Mouse (Mus musculus) bone marrow, adult 2 months (tissue): ENCODE measurements at regions not wholly inside any gene's neighbourhood (a gene's known extent, or its start where the extent isn't known, plus 50 kb on each side); places are given as distances from the start of the nearest gene placed in this dataset.

Source experiments
- CTCF ChIP-seq: fragments of 200-500 bp; IDR thresholded peaks from 2 replicates; pipeline ENCODE4 v1.5.1; 2011; ENCODE audit warnings: low read length, control low read depth; ENCODE audit not compliant: control insufficient read depth, insufficient read depth
- POLR2A ChIP-seq: fragments of 200-500 bp; IDR thresholded peaks from 2 replicates; pipeline ENCODE4 v1.6.1; 2011; ENCODE audit warnings: low read depth, mild to moderate bottlenecking, control low read depth, low read length, borderline replicate concordance; ENCODE audit not compliant: control insufficient read depth

DNA sequence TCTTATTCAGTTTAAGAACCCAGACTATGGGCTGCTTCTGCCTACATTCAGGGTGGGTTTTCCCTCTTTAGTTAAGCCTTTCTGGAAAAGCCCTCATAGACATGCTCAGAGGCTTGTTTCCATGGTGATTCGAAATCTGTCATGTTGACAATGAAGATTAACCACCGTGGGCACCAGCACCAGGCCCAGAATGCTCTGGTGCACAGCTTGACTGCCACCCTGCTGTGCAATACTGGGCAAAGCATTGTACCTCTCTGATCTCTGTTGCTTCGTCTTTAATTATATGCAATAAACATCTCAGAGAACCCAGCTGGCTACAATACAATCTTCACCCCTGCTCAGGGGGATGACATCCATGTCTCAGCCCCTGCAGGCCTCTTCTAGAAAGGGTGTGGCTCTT lies 96.4 kb downstream of the Chst1 start:
- no peak for TF ChIP-seq CTCF
- TF ChIP-seq POLR2A = no peak
